Mouse (Mus musculus) intestine, embryonic 16.5 days (tissue): ENCODE data around the gene Lmbr1. TPM values are rescaled to one million over a fixed set of nuclear protein-coding genes. Genes with fewer than 3 reads are reported as not detected.

Experiments used
- ATAC-seq: fragments of 200-750 bp; cut with Nextera tagmentation; 2 replicates; pipeline ENCODE4 v1.8.0; 2017; ENCODE audit warnings: moderate TSS enrichment, moderate library complexity
- H3K27ac ChIP-seq: fragments of 300-500 bp; sonication (generic); 2 replicates; pipeline ENCODE4 v1.5.1; 2014; ENCODE audit warnings: mild to moderate bottlenecking, low read length
- H3K27me3 ChIP-seq: fragments of 300-500 bp; sonication (generic); replicated peaks from 2 replicates; pipeline ENCODE4 v1.6.1; 2014; ENCODE audit warnings: low read length, control low read depth, mixed read lengths; ENCODE audit not compliant: control insufficient read depth, insufficient read depth
- H3K36me3 ChIP-seq: fragments of 300-500 bp; sonication (generic); 2 replicates; pipeline ENCODE4 v1.6.1; 2014; ENCODE audit warnings: low read length, control low read depth; ENCODE audit not compliant: control insufficient read depth, insufficient read depth
- H3K4me1 ChIP-seq: fragments of 300-500 bp; sonication (generic); 2 replicates; pipeline ENCODE4 v1.6.1; 2014; ENCODE audit warnings: low read length, control low read depth, mixed read lengths; ENCODE audit not compliant: control insufficient read depth, insufficient read depth
- H3K4me2 ChIP-seq: fragments of 300-500 bp; sonication (generic); 2 replicates; pipeline ENCODE4 v1.6.1; 2014; ENCODE audit warnings: low read depth, low read length, control low read depth
- H3K4me3 ChIP-seq: fragments of 300-500 bp; sonication (generic); 2 replicates; pipeline ENCODE4 v1.5.1; 2014; ENCODE audit warnings: mild to moderate bottlenecking, low read length
- H3K9ac ChIP-seq: fragments of 300-500 bp; sonication (generic); 2 replicates; pipeline ENCODE4 v1.6.1; 2014; ENCODE audit warnings: low read depth, low read length
- H3K9me3 ChIP-seq: fragments of 300-500 bp; sonication (generic); 2 replicates; pipeline ENCODE4 v1.6.1; 2016; ENCODE audit warnings: low read length, control low read depth; ENCODE audit not compliant: control insufficient read depth
- WGBS: fragments of 180-500 bp; shearing (Covaris S2); extraction: QIAGEN DNeasy Blood & Tissue Kit; methylation state at CpG from one replicate; pipeline ENCODE4 v1.1.7; 2014; 5-methylcytosine and 5-hydroxymethylcytosine counted together
- polyA plus RNA-seq: library from polyadenylated mRNA; unstranded; fragments of >200 nt; fragmentation: Nextera tagmentation; extraction: Ambion mirVana; gene quantifications from 2 replicates; pipeline ENCODE4 v1.2.1, GENCODE M21; 2015

Gene Lmbr1
- polyA plus RNA-seq, 1 experiment from 2014 or later: 12.3 TPM

- Histone ChIP-seq H3K9ac (no peak overlapping the region), H3K4me3 (no peak overlapping the region), H3K27ac (no peak overlapping the region), H3K9me3 (no peaks in the 10 kb centered on the region), H3K27me3 (no peaks in the 10 kb centered on the region), H3K36me3 (no peaks in the 10 kb centered on the region), H3K4me2 (no peak overlapping the region), H3K4me1 (peaks cover 4% of the 10 kb centered on the region)
- ATAC-seq: no peak
- 78% methylated on average over 3 of the region's 3 CpGs for WGBS
These were observed 160.2 kb downstream of the Lmbr1 start for GRCm38 (mm10) chr5:29217997-29218396.

- no peaks in the 10 kb centered on the region for H3K36me3 ChIP-seq
- H3K9ac ChIP-seq: no peak overlapping the region
- H3K4me3 ChIP-seq: no peak overlapping the region
- H3K27me3 ChIP-seq: no peaks in the 10 kb centered on the region
- H3K9me3 ChIP-seq: no peaks in the 10 kb centered on the region
- H3K27ac ChIP-seq: peak overlapping the region; percentile 57
- H3K4me1 ChIP-seq: peaks cover 6% of the 10 kb centered on the region
- ATAC-seq: peak; percentile 98
- no peak overlapping the region for H3K4me2 ChIP-seq
- WGBS: 34% methylated on average over 4 of the region's 4 CpGs
These were observed 166.1 kb downstream of the Lmbr1 start for GRCm38 (mm10) chr5:29211980-29212555.

GRCm38 (mm10) chr5:29205690-29206089 lies 172.5 kb downstream of the Lmbr1 start:
- WGBS: 72% methylated on average over 5 of the region's 5 CpGs
- H3K27me3 ChIP-seq: no peaks in the 10 kb centered on the region
- peaks cover 3% of the 10 kb centered on the region; the same call in 1 of the 2 replicates for H3K4me1 ChIP-seq
- H3K4me3 ChIP-seq: no peak overlapping the region
- H3K9ac ChIP-seq: no peak overlapping the region
- H3K27ac ChIP-seq: no peak overlapping the region
- no peak overlapping the region for H3K4me2 ChIP-seq
- no peaks in the 10 kb centered on the region for H3K36me3 ChIP-seq
- ATAC-seq: no peak
- no peaks in the 10 kb centered on the region for H3K9me3 ChIP-seq

- WGBS: 50% methylated on average over 3 of the region's 3 CpGs
- no peak overlapping the region for H3K4me2 ChIP-seq
These were observed 178.3 kb downstream of the Lmbr1 start for GRCm38 (mm10) chr5:29199868-29200267.

GRCm38 (mm10) chr5:29198960-29199488 lies 179.2 kb downstream of the Lmbr1 start:
- no peak for ATAC-seq
- H3K9me3 ChIP-seq: no peaks in the 10 kb centered on the region
- H3K4me1 ChIP-seq: peaks cover 3% of the 10 kb centered on the region; the same call in 1 of the 2 replicates
- no peaks in the 10 kb centered on the region for H3K27me3 ChIP-seq
- H3K36me3 ChIP-seq: no peaks in the 10 kb centered on the region
- H3K4me2 ChIP-seq: no peak overlapping the region
- no peak overlapping the region for H3K4me3 ChIP-seq
- WGBS: 74% methylated on average over 4 of the region's 4 CpGs
- H3K9ac ChIP-seq: no peak overlapping the region
- H3K27ac ChIP-seq: peak overlapping the region; percentile 50

More at GRCm38 (mm10) chr5:29199868-29200267, 178.3 kb downstream of the Lmbr1 start:
- Histone ChIP-seq H3K4me1 (peaks cover 3% of the 10 kb centered on the region; the same call in 1 of the 2 replicates), H3K9ac (no peak overlapping the region), H3K36me3 (no peaks in the 10 kb centered on the region), H3K4me3 (no peak overlapping the region), H3K27ac (peak overlapping the region; percentile 52), H3K9me3 (no peaks in the 10 kb centered on the region), H3K27me3 (no peaks in the 10 kb centered on the region)
- ATAC-seq: peak; percentile 78

GRCm38 (mm10) chr5:29197187-29197586 lies 181.0 kb downstream of the Lmbr1 start:
- Histone ChIP-seq H3K27ac (no peak overlapping the region), H3K4me3 (no peak overlapping the region), H3K27me3 (no peaks in the 10 kb centered on the region), H3K4me1 (peaks cover 3% of the 10 kb centered on the region; the same call in 1 of the 2 replicates), H3K36me3 (no peaks in the 10 kb centered on the region), H3K9me3 (no peaks in the 10 kb centered on the region), H3K4me2 (no peak overlapping the region), H3K9ac (no peak overlapping the region)
- 90% methylated on average over 4 of the region's 4 CpGs for WGBS
- no peak for ATAC-seq

- Histone ChIP-seq H3K36me3 (no peaks in the 10 kb centered on the region), H3K4me2 (peak overlapping the region; percentile 72), H3K4me3 (peak overlapping the region; percentile 63), H3K9me3 (no peaks in the 10 kb centered on the region), H3K9ac (peak overlapping the region; percentile 80), H3K27me3 (no peaks in the 10 kb centered on the region), H3K4me1 (peaks cover 3% of the 10 kb centered on the region; the same call in 1 of the 2 replicates), H3K27ac (peak overlapping the region; percentile 48; the same call in 1 of the 2 replicates)
- peak; percentile 17; the same call in 1 of the 2 replicates for ATAC-seq
- WGBS: 8% methylated on average over 12 of the region's 12 CpGs
These were observed 181.9 kb downstream of the Lmbr1 start for GRCm38 (mm10) chr5:29196264-29196658.

- under 1% methylated on average over 66 of the region's 70 CpGs for WGBS
- no peaks in the 10 kb centered on the region for H3K4me1 ChIP-seq
- H3K9me3 ChIP-seq: no peaks in the 10 kb centered on the region
- H3K4me2 ChIP-seq: peak within 1 kb of the TSS; percentile 72
- no peaks in the 10 kb centered on the region for H3K27me3 ChIP-seq
- peak within 1 kb of the TSS; percentile 80 for H3K9ac ChIP-seq
- ATAC-seq: peak; percentile 93
- no peaks in the 10 kb centered on the region for H3K36me3 ChIP-seq
- peak within 1 kb of the TSS; percentile 72 for H3K27ac ChIP-seq
- H3K4me3 ChIP-seq: peak within 1 kb of the TSS; percentile 63
These were observed 182.5 kb downstream of the Lmbr1 start, which contains the start of gene Rnf32 for GRCm38 (mm10) chr5:29195570-29196263. Gene Rnf32 (plus strand): TSS chr5:29195992.

- no peak; the same call in 1 of the 2 replicates for ATAC-seq
- Histone ChIP-seq H3K9me3 (no peaks in the 10 kb centered on the region), H3K4me3 (peak overlapping the region; percentile 63), H3K9ac (peak overlapping the region; percentile 80), H3K27ac (peak overlapping the region; percentile 72), H3K4me1 (no peaks in the 10 kb centered on the region), H3K36me3 (no peaks in the 10 kb centered on the region), H3K4me2 (peak overlapping the region; percentile 72), H3K27me3 (no peaks in the 10 kb centered on the region)
- WGBS: 2% methylated on average over 9 of the region's 9 CpGs
These were observed 183.0 kb downstream of the Lmbr1 start for GRCm38 (mm10) chr5:29195231-29195569.
